Mouse (Mus musculus): Measurements from ENCODE around the gene Prrc2c.
"Not testable (repeated sequence)": the region's sequence is repeated elsewhere in the genome, so short reads cannot be mapped to it uniquely, and the experiment has no call there.

The Prrc2c gene

DNA sequence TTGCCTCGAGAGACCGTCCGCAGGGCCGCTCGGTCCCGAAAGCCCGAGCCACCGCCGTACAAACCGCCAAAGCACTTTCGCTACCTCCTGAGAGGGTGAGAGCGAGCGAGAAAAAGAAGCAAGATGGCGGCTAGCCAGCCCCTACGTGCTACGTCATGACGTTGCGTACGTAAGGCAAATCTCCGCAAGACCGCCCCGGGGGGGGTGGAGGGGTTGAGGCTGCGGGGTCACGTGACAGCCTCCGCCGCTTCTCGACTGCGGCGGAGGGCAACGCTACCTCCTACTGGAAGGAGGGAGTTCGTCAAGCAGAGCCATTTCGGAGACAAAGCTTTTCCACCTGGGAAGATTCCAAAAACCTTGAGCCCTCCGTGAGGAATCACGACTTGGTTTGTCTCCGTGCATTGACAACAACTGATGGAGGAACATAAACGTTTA, at the start of gene Prrc2c:
Prrc2c (minus strand) TSS at position 156 of the 435 bp plus-strand sequence.
- DNase-seq (ENCODE audit: low spot score) = peak; percentile 96

DNA sequence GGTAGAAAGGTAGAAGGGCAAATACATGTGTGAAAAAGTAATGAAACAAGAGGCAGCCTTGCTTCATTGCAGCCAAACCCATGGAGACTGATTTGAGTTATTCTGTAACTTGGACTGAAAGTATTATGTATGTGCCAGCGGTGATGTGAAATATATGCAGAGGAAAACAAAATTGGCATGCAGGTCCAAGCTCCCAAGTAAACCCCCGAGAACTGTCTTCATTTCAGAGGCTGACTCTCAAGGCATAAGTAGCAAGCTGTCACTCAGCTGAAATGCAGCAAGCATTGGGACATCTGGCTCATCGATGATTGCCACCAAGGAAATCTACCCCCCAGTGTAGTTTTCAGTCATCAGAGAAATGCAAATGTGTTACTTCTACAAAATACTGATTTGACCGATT, 44.9 kb upstream of the Prrc2c start:
- DNase-seq (ENCODE audit: low spot score) = no peak

DNA sequence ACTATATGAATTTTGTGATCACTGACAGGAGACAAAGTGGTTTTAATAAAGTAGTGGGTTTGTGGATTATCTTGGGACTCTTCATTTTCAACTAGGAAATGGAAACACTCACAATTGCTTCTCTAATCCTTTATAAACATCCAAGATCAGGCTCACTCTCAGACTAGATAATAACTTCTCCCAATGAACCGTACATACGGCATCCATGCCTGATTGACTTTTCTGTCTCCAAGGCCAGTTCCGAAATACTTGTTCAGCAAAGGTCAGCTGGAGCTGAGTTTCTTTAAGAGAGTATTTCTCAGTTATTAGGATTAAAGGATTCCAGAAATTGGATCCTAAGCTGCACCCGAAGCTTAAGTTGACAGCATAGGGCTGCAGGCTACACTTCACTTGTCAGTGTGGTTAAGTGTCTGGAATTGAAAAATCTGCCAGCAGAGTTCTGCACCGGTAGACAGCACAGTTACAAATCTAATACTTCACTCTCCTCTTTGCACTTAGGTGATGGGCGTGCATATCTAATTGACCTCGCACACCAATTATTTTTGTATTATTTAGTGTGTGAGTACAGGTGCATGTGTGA, 43.4 kb upstream of the Prrc2c start:
- DNase-seq (ENCODE audit: low spot score) = no peak

DNA sequence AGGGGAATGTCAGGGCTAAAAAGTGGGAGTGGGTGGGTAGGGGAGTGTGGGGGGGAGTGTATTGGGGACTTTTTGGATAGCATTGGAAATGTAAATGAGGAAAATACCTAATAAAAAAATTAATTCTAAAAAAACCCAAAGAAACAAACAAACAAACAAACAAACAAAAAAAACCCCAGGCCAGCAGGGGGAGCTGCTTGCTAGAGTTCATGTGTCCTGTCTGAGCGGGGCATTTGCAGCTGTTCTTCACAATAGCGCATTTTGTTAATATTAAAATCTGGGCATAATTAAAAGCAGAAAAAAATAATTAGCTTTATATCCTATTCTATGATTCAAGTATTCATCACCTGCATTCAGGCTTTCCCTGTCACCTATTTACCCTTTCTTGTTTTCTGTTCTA, 40.7 kb upstream of the Prrc2c start:
- DNase-seq (ENCODE audit: low spot score) = not testable (repeated sequence)

- no peak for DNase-seq (ENCODE audit: low spot score)
These were observed 37.7 kb upstream of the Prrc2c start for GRCm38 (mm10) chr1:162777943-162778538.

DNA sequence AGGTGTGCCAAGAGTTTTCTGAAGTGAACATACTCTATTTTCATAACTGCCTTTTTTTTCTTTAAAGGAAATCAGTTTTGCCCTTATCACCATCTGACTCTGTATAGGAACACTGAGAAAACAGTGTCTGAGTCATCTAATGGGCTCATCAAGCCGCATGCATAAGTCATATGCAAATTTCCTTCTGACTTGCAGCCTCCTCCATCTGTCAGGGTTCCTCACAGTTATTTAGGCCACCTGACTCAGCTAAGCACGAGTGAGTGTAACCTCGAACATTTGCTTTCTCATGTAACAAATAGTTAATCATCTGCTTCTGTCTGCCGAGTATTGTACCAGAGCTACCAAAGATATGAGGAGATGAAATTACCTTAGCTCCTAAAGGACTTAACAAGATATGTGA, 33.3 kb upstream of the Prrc2c start:
- no peak for DNase-seq (ENCODE audit: low spot score)

GRCm38 (mm10) chr1:162771617-162772360, 31.4 kb upstream of the Prrc2c start:
- no peak for DNase-seq (ENCODE audit: low spot score)

DNA sequence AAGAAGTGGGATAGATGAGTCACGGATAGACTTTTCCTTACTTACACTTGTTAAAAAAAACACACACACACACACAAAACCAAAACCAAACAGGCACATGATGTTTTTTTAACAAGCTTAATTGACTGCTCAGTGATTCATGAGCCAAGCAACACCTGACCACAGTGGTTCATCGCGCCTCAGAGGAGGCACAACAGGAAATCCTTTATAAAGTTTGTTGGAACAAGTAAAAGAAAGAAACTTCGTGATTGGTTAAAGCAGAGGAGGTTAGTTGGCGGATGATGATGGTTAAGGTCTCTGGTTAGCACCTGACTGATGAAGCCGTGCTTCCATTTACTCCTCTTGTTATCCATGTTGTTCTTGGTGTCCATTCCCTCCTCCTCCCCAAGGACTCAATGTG, 11.7 kb upstream of the Prrc2c start:
- DNase-seq (ENCODE audit: low spot score) = no peak

- no peak for DNase-seq (ENCODE audit: low spot score)
These were observed 9.3 kb upstream of the Prrc2c start for GRCm38 (mm10) chr1:162749607-162750006.

DNA sequence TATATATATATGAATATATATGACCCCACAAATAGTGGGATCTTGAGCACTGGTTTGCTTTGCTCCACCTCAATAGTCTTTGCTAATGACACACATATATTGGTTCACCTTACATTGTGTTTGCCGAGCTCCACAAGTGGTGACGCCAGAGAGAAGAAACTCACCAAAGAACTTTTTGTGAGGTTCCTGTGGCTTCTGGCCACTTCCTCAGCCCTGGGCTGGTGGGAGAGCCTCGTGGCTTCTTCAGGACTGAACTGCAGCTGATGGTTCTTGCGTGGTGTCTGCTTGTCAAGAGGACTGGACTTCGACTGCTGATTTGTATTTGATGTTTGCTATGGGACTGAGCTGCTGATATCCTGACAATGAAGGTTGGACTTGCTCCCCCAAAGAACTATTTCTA, 8.4 kb upstream of the Prrc2c start:
- DNase-seq (ENCODE audit: low spot score) = no peak

DNA sequence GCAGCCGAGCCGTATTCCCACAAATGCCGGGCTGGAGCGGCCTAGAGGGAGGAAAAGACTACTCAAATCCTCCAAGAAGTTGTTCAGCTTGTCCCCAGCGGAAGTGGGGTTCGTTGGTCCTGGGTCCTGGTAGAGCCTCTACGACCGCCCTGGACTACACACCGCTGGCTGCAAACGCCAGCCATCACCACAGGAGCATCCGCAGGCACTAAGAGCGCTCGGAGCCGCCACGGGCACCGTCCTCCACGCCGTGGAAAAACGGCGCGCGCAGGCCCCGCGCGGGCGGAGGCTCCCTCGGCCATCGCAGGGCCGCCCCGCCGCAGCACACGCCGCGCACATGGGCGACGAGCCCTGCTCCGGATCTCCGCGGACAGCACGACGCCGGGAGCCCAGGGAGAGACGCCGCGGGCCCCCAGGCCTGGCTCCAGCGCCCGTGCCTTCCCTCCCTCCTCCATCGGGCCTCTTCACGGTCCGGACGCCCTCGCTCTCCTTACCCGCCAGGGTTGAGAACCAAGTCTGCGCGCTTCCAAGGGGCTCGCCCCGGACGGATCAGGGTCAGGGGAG, 443 bp downstream of the Prrc2c start:
- DNase-seq (ENCODE audit: low spot score) = no peak

GRCm38 (mm10) chr1:162739406-162739805, 950 bp downstream of the Prrc2c start:
- DNase-seq (ENCODE audit: low spot score) = no peak

DNA sequence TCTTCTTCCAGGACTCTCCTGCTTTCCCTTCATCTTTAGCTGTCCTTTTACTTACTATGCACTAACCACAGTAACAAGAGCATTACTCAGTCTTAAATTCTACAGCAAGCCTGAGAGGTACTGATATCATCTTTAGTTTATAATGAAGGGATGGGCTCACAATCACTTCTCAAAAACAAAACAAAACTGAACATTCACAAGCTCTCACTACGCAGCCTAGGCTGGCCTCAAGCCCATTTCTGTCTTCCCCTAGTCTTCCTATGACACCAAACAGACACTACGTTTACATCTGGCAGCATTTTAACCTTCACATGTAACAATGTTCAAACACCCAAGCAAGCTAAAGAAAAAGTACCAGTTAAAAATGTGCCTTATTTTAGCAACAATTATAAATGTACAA, 1.9 kb downstream of the Prrc2c start:
- DNase-seq (ENCODE audit: low spot score) = no peak

DNA sequence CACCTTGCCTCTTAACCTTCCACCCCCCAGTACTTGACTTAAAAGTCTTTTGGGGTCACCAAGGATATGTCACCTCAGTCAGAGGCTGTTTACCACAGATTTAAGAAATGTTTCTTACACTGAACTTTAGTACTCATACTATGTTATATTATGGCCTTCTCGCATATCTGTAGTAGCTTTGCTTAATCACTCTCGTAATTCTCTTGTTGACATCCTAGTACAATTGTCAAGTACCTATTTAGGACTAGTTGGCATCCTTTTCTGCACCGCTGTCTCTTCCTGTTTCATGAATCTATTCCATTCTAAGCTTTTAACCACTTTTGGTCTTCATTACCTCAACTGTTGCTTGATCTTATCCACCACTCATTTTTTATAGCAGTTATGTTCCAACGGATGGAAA, 5.3 kb downstream of the Prrc2c start:
- DNase-seq (ENCODE audit: low spot score) = no peak

DNA sequence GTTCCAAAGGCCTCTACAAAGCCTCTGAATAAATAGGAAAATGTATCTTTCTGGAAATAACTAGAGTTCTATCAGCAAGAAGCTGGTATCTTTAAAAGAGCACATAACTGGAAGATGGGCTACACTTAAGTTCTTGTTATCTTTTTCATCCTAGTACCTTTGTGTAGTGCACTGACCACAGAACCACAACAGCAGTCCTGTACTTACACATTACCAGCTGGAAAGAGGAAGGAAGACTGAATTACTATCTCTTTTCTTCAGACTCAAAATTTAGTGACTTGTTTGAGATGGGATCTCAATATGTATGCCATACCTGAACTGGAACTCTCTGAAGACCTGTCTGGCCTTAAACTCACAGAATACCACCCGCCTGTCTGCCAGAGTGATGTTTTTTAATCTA, 6.1 kb downstream of the Prrc2c start:
- DNase-seq (ENCODE audit: low spot score) = no peak

DNA sequence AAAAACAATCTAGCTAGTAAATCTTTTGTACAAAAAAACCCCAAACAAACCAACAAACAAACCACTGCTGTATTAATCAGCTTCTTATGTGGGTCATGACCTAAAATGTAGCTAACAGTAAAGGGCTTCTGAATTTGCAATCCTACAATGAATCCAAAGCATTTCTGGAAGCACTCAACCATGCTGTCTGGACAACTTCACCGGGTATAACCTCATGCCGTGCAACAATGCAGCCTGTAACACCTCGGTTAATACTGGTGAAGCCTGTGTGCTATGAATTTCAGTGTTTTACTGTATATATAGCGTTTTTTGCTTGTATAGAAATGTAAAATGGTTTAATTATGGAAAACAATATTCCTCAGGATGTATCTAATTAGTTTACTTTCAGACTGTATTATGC, 8.3 kb downstream of the Prrc2c start:
- no peak for DNase-seq (ENCODE audit: low spot score)

DNA sequence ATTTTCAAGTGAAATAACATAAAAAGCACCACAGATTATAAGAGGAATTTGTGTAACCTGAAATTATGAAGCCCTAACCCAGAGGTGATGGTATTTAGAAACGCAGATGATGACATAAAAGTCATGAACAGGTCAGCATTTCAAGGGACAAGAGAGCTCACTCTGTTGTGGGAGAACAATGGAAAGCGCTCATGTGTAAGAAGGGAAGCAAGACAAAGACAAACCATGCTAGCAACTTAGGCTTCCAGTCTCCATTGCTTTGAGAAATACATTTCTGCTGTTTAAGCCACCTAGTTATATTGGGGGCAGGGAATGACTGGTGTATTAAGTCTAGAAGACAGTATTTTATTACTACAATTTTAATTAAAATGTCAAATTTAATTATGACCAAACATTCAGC, 10.9 kb downstream of the Prrc2c start:
- DNase-seq (ENCODE audit: low spot score) = no peak

GRCm38 (mm10) chr1:162727981-162728380, 12.4 kb downstream of the Prrc2c start:
- DNase-seq (ENCODE audit: low spot score) = no peak

- no peak for DNase-seq (ENCODE audit: low spot score)
These were observed 16.7 kb downstream of the Prrc2c start for GRCm38 (mm10) chr1:162723610-162724009.

DNA sequence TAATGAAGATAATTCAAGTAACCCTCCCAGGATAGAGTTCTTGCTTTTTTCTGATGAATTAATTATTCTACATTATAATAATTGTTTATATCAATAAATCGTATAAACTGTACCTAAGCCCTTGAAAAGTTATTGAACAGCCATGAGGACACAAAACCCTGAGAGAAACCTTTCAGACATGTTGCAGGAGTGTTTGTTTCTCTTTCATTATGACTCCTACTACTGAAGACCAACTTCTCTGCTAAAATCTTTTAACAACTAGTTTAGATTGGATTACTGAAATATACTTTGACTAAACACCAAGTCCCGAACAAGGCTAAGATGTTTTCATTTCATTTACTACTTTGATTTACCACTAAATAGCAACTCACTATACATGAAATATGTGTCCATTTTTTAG, 19.7 kb downstream of the Prrc2c start:
- no peak for DNase-seq (ENCODE audit: low spot score)

DNA sequence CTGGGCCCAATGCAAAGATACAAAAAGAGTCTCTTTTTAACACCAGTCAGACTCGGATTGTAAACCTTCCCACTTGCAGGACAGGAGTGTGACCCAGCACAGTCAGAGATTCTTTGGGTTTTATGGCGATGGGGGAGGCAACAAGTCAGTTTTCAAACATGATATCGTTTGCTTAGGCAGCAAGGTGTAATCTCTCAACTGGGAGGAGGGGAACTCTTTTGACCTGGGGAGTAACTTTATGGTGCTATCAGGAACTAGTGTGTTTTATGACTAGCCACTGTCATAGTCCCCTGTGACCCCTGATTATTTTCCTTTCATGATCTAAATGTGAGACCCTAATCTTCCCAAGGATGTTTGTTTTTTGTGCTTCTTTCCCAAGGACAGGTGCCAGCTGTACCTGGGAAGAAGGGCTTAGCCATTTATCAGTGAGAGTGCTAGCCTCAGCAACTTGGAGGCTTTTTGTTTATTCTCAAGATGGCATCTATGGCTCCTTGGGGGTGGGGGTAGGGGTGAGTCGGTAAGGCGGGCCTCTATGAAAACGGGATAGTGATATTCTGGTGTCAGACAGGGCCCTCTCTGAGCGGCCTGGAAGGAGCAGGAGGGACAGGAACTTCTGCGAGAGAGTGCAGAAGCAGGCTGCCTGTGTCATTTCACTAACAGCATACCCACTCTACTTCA, 39.8 kb downstream of the Prrc2c start:
- DNase-seq (ENCODE audit: low spot score) = no peak

DNA sequence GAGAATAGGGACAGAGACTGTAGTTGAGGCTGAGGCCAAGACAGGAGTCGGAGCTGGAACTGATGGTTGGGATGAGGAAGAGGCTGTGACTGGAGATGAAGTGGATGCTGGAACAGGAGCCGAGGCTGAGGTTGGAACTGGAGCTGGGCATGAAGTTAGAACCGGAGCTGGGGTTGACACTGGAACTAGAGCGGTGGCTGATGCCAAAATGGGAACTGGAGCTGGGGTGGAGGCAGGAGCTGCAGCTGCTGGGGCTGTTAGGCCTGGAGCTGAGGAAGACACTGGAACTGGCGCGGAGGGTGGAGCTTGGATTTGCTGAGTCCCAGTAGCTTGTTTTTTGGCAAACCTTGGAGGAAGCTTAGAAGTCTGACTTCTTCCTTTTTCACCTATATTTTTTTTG, 42.5 kb downstream of the Prrc2c start:
- no peak for DNase-seq (ENCODE audit: low spot score)

GRCm38 (mm10) chr1:162693721-162694120, 46.6 kb downstream of the Prrc2c start:
- no peak for DNase-seq (ENCODE audit: low spot score)
